Mouse (Mus musculus) c-Kit-positive CD71-negative TER-119-negative erythroid progenitor cells, embryonic 14.5 days (primary cell): ENCODE measurements at regions not wholly inside any gene's neighbourhood (a gene's known extent, or its start where the extent isn't known, plus 50 kb on each side); places are given as distances from the start of the nearest gene placed in this dataset.

Source experiments
- DNase-seq: peaks from one replicate; pipeline ENCODE4 v3.0.0-alpha.2; 2013; ENCODE audit warnings: low read depth

- no peak for DNase-seq
These were observed 78.0 kb upstream of the Sec14l1 start for GRCm38 (mm10) chr11:117036977-117037376.

DNA sequence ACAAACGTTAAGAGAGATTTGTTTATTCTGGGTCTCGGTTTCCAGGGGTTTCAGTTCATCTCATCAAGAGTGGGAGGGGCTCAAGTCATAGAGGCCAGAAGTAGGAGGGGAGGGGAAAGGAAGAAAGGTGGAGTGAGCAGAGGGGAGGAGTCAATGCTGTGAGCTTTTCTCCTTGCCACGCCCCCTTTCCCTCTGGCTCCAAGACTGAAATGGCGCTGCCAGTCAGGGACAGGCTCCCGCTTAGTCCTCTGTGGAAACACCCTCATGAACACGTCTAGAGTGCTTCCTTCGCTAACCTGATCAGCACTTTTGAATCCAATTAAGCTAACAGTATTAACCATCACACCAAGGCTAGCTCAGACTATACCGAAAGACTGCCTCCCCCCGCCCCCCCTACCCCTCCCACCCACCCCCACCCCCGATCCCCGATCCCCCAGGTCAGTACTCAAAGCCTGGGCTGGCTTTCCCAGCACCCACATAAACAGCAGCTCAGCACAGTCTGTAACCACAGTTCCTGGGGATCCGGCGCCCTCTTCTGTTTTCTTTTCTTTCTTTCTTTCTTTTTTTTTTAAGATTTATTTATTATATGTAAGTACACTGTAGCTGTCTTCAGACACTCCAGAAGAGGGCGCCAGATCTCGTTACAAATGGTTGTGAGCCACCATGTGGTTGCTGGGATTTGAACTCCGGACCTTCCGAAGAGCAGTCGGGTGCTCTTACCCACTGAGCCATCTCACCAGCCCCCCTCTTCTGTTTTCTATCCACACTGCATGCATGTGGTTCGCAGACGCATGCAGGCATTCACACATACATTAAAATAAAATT is 76.5 kb upstream of the Sec14l1 start:
- no peak for DNase-seq

- DNase-seq = no peak
These were observed 74.1 kb upstream of the Sec14l1 start for GRCm38 (mm10) chr11:117040829-117041228.

- DNase-seq = no peak
These were observed 72.6 kb upstream of the Sec14l1 start for GRCm38 (mm10) chr11:117042336-117042735.

- peak; percentile 45 for DNase-seq
These were observed 71.4 kb upstream of the Sec14l1 start for GRCm38 (mm10) chr11:117043524-117043923.

- DNase-seq = no peak
These were observed 70.2 kb upstream of the Sec14l1 start for GRCm38 (mm10) chr11:117044731-117045130.

DNA sequence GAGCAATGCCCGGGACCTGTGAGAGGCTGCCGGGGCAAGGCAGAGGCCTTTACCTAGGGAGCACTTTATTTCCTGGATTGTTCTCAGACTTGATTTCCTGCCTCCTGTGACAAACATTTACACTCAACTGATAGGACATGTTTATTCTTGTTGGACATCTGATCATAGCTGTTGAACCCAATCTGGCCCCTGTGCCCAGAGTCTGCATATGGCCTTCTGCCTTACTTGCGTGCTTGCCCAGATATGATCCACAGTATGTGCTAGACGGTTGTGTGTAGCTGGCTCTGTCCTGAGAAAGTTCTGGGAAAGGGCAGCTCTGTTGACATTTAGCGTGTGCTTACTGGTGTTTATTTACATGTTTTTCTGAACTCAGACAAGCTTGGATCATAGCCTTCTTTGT is 68.3 kb upstream of the Sec14l1 start:
- DNase-seq = no peak

- no peak for DNase-seq
These were observed 67.6 kb upstream of the Sec14l1 start for GRCm38 (mm10) chr11:117047172-117047950.

DNA sequence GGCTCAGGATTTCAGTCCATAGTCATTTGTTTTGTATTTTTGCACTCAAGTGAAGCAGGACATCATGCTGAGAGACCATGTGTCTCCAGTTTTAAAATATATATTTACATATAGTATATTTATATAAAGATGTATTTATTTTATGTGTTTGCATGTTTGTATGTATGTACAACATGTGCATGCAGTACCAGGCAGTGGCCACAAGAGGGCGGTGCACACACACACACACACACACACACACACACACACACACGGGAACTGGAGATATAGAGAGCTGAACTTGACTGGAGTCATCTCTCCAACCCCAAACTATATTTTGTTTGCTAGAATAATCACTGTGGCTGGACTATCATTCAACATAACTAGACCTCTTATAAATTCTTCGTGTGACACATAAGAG is 66.1 kb upstream of the Sec14l1 start:
- DNase-seq = no peak

DNA sequence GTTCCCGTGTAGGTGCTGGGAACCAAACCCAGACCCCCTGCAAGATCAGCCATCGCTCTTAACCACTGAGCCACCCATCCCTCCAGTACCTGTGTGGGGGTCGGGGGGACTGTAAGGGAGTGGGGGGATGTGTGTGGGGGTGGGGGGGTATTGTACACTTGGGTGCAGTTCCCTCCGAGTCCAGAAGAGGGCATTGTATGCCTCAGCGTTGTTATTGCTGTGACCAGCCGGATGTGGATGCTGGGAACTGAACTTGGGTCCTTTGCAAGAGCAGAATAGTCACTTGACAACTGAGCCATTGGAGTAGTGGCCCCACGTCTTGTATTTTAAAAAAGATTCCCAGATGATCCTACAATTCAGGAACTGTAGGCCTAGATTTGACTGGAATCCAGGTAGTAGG is 64.2 kb upstream of the Sec14l1 start:
- no peak for DNase-seq

- DNase-seq = peak; percentile 48
These were observed 58.0 kb upstream of the Sec14l1 start for GRCm38 (mm10) chr11:117056958-117057357.

- no peak for DNase-seq
These were observed 57.5 kb upstream of the Sec14l1 start for GRCm38 (mm10) chr11:117057451-117057850.

DNA sequence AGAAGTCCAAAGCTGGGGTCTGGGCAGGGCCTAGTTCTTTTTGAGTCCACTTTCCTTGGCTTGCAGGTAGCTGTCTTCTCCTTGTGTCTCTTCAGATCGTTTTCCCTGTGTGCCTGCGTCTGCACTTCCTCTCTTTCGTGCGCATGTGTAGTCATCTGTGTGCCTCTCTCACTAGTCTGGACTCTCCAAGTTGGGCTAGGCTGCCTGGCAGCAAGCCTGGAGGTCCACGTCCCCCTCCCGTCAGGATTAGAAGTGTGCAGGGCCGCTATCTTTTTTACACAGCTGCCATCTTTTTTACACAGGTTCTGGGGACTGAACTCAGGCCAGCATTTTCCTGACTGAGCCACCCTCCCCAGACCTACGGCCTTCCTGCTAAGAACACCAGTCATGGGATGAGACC is 55.8 kb upstream of the Sec14l1 start:
- DNase-seq = no peak

GRCm38 (mm10) chr11:117059981-117060705 is 54.8 kb upstream of the Sec14l1 start:
- no peak for DNase-seq

DNA sequence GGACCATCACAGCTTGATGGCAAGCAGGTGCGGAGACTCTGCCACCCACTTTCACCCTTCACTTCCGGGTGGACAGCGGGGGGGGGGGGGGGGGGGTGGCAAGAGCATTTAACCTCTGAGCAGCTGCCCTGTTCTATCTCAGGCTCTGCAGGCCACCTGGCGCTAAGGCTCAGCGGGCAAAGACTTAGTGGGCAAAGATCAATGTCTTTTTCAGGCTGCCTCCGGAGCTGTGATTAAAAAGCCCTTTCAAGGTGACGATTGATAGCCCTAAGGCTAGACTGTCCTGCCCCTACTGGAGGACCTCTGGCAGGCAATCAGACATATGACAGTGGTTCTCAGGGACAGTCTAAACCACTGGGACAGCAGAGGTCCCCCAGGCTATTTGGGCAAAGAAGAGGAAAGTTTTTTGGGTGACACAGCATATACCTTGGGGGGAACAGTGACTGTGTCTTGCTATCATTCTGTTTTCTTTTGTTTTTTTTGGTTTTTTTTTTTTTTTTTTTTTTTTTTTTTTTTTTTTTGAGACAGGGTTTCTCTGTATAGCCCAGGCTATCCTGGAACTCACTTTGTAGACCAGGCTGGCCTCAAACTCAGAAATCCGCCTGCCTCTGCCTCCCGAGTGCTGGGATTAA is 54.1 kb upstream of the Sec14l1 start:
- no peak for DNase-seq

DNA sequence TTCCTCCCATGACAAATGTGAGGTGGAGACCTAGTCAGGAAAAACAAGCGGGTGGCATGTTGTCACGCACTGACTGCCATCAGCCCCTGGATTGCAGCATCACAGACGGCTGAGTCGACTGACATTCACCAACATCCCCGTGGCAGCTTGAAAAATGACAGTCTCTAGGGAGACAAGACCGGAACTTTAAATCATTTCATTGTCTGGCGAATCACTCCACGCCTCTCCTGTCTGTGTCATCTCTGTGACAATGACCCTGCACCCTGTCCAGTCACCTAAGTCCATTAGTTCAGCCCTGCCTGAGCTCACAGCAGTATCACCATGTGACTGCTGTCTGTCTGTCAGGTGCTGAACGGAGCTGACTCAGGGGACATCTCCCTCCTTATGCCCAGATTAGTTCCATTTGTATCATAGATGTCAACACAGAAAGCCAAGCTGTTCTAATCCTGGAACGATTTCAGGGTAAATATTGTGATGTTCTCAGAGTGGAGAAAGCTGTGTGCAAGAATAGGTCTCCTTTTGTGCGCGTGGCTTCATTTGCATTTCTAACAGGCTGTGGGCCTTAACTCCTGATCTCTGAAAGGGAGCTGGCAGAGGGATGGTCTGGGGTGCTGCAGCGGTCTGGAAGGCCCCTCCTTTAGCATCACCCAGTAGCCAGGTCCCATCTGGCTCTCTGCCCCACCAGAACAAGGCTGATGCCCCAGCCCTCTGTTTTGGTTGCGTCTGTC is 52.0 kb upstream of the Sec14l1 start:
- no peak for DNase-seq
